Mouse (Mus musculus): ENCODE measurements around the gene Hnrnpm.
"Not testable (repeated sequence)": the region's sequence is repeated elsewhere in the genome, so short reads cannot be mapped to it uniquely, and the experiment has no call there.

Hnrnpm gene

GRCm38 (mm10) chr17:33669681-33670080, 17.0 kb downstream of the Hnrnpm start:
- DNase-seq (ENCODE audit: low spot score in 2 of 2): no peak

DNA sequence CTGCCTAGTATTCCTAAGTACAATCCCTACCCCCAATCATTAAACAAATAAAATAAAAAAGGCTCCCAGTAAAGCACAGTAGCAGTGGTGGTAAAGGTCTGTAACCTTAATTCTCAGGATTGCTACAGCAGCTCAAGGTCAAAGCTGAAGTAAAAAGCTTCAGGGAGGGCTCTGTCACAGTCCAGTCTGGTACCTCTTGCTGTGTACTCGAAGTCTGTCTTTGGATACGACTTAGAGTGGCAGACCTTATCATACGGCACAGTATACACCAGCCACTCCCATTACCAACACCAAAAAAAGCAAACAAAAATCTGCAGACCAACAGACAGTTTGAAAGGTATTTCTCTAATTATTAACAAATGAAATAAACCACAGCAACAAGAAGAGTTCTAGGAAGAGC, 19.8 kb downstream of the Hnrnpm start:
- DNase-seq (ENCODE audit: low spot score in 2 of 2): no peak

GRCm38 (mm10) chr17:33649781-33650475, 36.7 kb downstream of the Hnrnpm start:
- no peak for DNase-seq (ENCODE audit: low spot score in 2 of 2)

DNA sequence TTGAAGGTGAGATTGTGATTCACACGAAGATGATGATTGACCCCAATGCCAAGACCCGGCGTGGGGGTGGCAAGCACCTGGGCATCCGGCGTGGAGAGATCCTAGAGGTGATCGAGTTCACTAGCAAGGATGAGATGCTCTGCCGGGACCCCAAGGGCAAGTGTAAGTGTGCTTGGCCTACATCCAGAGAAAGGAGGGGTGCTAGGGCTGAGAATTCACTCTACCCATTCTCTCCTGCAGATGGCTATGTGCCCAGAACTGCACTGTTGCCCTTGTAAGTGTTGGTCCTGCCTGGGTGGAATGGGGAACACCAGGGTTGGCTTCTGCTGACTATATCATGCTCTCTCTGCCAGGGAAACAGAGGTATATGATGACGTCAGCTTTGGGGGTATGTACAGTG, 41.6 kb downstream of the Hnrnpm start:
- no peak for DNase-seq (ENCODE audit: low spot score in 2 of 2)

DNA sequence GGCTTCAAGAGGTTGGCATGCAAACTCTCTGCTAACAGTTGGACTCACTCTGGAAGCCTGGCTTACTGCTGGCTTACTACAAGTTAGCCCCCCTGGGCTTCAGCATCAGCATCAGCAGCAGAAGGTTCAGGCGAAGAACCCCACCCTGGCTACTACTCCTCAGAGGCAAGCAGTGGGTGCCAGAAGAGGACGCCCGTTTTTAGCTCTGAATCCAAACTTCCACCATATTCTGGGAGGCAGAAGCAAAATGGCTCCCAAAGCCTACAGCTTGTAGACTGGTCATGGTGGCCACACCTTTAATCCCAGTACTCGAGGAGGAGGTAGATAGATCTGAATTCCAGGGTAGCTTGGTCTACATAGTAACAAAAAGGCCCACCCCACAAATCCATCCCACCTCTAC, 42.6 kb downstream of the Hnrnpm start:
- DNase-seq (ENCODE audit: low spot score in 2 of 2): no peak

DNA sequence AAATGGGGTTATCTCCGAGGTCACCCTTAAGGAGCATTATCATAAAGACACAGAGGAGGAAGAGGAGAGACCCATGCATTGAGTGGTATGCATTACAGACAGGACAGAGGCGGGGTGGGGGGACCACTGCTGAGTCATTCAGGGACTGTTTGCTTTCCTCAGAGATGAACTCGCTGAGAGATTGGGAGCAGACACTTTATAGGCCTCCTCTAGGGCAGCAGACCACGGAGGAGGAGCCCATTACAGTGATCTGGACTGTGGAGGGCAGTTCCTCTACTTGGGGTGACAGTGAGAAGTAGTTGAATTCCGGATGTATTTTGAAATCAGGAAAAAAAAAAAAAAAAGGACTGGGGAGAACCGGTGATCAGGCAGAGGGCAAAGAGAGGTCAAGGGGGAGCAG, 46.9 kb downstream of the Hnrnpm start:
- DNase-seq (ENCODE audit: low spot score in 2 of 2): no peak

DNA sequence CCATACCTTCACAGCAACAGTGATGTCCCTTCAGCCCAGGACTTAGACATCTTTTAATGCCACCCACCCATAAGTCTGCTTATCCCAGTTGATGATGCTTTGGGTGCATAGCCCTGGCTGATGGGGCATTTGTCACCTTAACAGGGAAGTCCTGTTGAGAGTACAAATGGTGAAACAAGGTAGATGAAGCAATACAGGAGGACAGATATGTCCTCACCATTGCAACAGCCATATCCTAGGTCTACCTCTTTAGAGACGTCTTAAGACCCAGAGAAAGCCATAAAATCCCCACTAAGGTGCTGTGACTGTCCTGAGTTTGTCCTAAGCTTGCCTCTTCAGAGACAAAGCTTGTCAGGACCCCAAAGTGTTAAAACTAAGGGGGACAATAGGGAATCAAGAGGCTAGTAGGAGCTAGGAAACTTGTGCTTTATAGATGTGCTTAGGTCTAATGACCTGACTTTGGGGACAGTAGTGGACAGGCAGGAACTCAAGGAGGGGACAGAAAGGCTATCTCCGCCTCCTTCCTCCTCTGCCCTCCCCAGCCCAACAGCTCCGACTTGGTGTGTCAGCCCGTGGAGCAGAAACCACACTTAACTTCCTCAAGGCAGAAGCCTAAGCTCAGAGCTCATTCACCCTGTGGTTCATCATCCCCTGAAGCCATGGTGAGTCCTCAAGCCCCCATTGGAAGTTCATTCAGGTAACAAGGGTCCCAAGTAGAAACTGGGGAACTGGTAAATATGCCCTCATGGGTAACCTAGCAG, 49.0 kb downstream of the Hnrnpm start, which contains the start of gene Pram1:
TSS of gene Pram1 (plus strand) at position 541 of the 761 bp plus-strand sequence.
- no peak for DNase-seq (ENCODE audit: low spot score in 2 of 2)

GRCm38 (mm10) chr17:33637038-33637437, 49.6 kb downstream of the Hnrnpm start:
- no peak for DNase-seq (ENCODE audit: low spot score in 2 of 2)

DNA sequence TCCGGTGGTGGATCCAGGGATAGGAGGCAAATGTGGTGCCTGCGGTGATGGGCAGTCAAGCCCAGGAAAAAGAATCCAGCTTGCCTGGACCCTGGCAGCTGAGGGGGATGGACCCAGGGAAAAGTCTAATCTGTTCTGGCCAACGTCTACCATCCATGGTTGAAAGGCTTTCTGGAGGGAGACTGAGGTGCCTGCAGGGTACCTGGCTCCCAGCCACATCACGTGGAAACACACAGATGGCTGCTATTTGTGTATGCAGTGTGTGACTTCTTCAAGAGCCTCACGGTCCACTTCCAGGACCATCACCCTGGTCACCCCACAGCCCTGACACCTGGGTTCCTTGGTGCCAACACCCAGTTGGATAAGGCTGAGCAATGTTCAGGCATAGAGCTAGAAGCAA, 54.9 kb downstream of the Hnrnpm start:
- DNase-seq (ENCODE audit: low spot score in 2 of 2): no peak

DNA sequence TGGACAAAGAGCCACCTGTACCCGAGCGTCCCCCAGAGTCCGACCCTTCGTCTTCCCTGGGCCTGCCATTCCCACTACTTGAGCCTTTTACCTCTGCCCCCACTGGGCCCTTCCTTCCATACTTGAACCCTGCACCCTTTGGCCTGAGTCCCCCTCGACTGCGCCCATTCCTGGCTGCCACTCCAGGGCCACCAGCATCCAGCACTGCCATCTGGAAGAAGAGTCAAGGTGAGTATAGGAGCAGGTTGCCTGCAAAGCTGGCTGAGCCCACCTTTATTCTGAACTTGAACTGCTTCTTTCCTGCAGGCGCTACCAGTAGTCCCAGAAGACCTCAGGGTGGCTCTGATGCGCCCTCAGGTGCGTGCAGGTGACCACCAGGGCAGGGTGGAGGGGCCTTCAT, 55.4 kb downstream of the Hnrnpm start:
- DNase-seq (ENCODE audit: low spot score in 2 of 2): no peak

- DNase-seq (ENCODE audit: low spot score in 2 of 2): no peak
Measured at GRCm38 (mm10) chr17:33630171-33630895, 56.3 kb downstream of the Hnrnpm start.

DNA sequence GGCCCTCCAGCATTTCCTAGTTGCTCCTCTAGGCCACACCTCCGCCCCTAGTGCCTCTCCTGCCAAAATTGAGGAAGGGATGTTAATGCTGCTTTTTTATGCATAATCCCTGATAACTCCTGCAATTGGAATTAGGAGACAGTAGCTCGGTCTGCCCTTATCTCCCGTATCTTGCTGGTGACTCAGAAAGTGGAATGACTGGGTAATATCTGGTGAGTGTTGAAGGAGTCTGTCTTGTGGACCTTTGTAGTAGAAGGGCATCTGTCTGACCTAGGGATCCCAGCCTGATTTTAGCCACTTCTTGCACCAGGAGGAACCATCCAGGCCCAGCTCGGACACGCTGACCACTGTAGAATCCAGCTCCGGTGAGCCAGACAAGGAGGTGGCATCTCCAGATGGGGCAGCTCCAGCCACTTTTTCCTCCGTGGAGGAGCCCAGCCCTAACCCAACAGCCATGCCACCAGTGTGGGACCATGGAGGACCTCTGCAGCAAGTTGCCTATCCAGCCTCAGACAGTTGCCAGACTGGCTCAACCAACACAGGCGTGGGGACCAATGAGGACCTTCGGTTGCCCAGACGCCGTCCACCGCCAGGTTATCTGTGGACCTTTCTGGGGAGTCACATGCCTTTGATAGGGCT, 57.1 kb downstream of the Hnrnpm start:
- no peak for DNase-seq (ENCODE audit: low spot score in 2 of 2)

DNA sequence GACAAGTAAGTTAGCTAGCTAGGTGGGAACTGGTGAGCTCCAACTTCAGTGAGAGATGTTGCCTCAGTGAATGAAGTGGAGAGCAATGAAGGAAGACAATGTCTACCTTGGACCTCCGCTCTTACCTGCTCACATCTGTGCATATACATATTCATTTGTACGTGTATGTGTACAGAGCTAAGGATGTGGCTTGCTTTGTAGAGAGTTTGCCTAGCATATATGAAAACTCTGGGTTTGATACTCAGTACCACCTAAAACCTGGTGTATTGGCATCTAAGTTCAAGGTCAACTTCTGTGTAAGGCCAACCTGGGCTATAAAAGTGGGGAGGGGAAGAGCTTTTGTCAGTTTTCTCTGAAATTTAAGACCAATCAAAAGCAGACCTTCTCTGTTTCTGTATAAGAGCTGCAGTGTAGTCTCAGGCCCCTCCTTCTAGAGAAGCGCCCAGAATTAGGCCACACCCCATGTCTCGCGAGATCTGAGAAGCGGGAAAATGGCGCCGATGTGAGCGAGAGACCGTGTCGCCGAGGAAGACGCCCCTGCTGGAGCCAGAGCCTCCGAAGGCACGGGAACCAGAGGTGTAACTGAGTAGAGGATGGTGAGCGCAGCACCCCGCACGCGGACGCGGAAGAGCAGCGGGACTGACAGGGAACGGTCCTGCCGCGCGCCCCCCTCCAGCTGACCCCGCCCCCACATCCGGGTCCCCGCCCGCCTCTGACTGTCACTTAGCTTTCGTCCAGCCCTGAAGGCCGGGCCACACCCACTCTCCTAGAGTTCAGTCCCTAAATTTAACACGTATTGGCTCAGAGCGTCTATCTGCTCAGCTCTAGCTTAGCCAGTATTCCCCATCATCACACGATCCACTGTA, 57.8 kb downstream of the Hnrnpm start, which contains the start of gene Zfp414:
TSS of gene Zfp414 (plus strand) at position 470 of the 866 bp plus-strand sequence.
- peak; percentile 93 to 94 for DNase-seq (ENCODE audit: low spot score in 2 of 2)

GRCm38 (mm10) chr17:33627281-33627680, 59.4 kb downstream of the Hnrnpm start:
- DNase-seq (ENCODE audit: low spot score in 2 of 2): no peak

DNA sequence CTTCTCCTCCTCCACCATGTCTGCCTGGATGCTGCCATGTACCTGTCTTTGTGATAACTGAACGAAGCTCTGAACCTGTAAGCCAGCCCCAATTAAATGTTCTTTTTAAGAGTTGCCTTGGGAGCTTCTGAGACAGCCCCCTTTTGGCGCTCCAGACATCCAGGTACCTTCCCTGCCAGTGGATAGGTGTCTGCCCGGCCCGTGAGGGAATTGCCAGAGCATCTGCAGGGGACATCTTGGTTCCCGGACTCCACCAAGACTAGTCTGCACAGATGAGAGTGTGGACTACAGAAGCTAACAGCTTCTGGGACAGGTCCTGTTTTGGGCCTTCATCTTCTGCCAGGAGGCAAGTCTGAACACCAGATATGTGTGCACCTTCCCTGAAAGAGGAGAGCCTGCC, 72.9 kb downstream of the Hnrnpm start:
- not testable (repeated sequence) for DNase-seq (ENCODE audit: low spot score in 2 of 2)

- DNase-seq (ENCODE audit: low spot score in 2 of 2): no peak
Measured at GRCm38 (mm10) chr17:33610548-33610947, 76.1 kb downstream of the Hnrnpm start.

DNA sequence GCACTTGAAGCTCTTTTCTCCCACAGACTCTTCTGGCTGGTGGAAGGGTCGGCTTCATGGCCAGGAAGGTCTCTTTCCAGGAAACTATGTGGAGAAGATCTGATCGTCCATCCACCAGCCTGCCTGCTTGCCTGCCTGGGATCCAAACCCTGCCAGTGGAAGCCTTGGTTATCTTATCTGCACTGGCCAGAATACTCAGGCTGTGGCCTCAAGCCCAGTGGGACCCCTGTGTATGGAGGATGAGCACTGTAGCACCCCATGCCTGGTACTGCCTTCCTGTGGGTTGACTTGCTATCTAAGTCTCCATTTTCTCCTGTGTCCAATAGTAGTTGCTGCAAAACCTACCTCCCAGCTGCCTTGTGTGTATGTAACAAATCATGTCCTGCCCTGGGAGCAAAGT, 79.4 kb downstream of the Hnrnpm start:
- DNase-seq (ENCODE audit: low spot score in 2 of 2): no peak

GRCm38 (mm10) chr17:33601947-33602346, 84.7 kb downstream of the Hnrnpm start:
- DNase-seq (ENCODE audit: low spot score in 2 of 2): no peak

GRCm38 (mm10) chr17:33600831-33601230, 85.8 kb downstream of the Hnrnpm start:
- no peak for DNase-seq (ENCODE audit: low spot score in 2 of 2)

- no peak for DNase-seq (ENCODE audit: low spot score in 2 of 2)
Measured at GRCm38 (mm10) chr17:33599836-33600475, 86.7 kb downstream of the Hnrnpm start.

- DNase-seq (ENCODE audit: low spot score in 2 of 2): no peak
Measured at GRCm38 (mm10) chr17:33598506-33598905, 88.2 kb downstream of the Hnrnpm start.

Data from natural killer cell, adult 2 months (primary cell).